Mouse (Mus musculus): ENCODE results near the gene Rnf149. TPM values are rescaled to one million over a fixed set of nuclear protein-coding genes. Genes with fewer than 3 reads are reported as not detected.
"Not testable (repeated sequence)": the region's sequence is repeated elsewhere in the genome, so short reads cannot be mapped to it uniquely, and the experiment has no call there.

Rnf149 gene
- 1 to 10 TPM; 6.2 to 6.3 TPM for total RNA-seq (2021)
- long read RNA-seq, experiment 1, partial matches to known transcripts: 2 of 5 reads
- long read RNA-seq, experiment 1, other reads (novel, unspliced or antisense): 1 of 5 reads
- long read RNA-seq, experiment 2, transcript Rnf149-201 (7 exons, 2,492 nt): major isoform, 6 of 8 reads
- long read RNA-seq, experiment 2, partial matches to known transcripts: 0 of 8 reads
- long read RNA-seq, experiment 2, other reads (novel, unspliced or antisense): 2 of 8 reads

GRCm38 (mm10) chr1:39577253-39577705 lies at the start of gene Rnf149:
Gene Rnf149 (minus strand): TSS chr1:39577405.
- peak; percentile 95 for DNase-seq

- DNase-seq: no peak
Observed at GRCm38 (mm10) chr1:39625491-39625890, 48.3 kb upstream of the Rnf149 start.

GRCm38 (mm10) chr1:39623729-39624128 lies 46.5 kb upstream of the Rnf149 start:
- no peak for DNase-seq

- DNase-seq: no peak
Observed at GRCm38 (mm10) chr1:39623106-39623505, 45.9 kb upstream of the Rnf149 start.

GRCm38 (mm10) chr1:39618524-39618923 lies 41.3 kb upstream of the Rnf149 start:
- DNase-seq: no peak

- no peak for DNase-seq
Observed at GRCm38 (mm10) chr1:39615526-39615925, 38.3 kb upstream of the Rnf149 start.

- no peak for DNase-seq
Observed at GRCm38 (mm10) chr1:39614462-39615279, 37.5 kb upstream of the Rnf149 start.

GRCm38 (mm10) chr1:39613061-39613460 lies 35.9 kb upstream of the Rnf149 start:
- no peak for DNase-seq

GRCm38 (mm10) chr1:39612491-39612890 lies 35.3 kb upstream of the Rnf149 start:
- DNase-seq: no peak

- no peak for DNase-seq
Observed at GRCm38 (mm10) chr1:39608534-39608933, 31.3 kb upstream of the Rnf149 start.

GRCm38 (mm10) chr1:39602477-39602876 lies 25.3 kb upstream of the Rnf149 start:
- DNase-seq: no peak

GRCm38 (mm10) chr1:39598726-39599125 lies 21.5 kb upstream of the Rnf149 start:
- DNase-seq: no peak

GRCm38 (mm10) chr1:39597135-39597534 lies 19.9 kb upstream of the Rnf149 start:
- DNase-seq: not testable (repeated sequence)

- DNase-seq: no peak
Observed at GRCm38 (mm10) chr1:39593836-39594235, 16.6 kb upstream of the Rnf149 start.

GRCm38 (mm10) chr1:39592090-39592489 lies 14.9 kb upstream of the Rnf149 start:
- DNase-seq: no peak

GRCm38 (mm10) chr1:39591557-39591956 lies 14.4 kb upstream of the Rnf149 start:
- DNase-seq: not testable (repeated sequence)

- DNase-seq: no peak
Observed at GRCm38 (mm10) chr1:39590193-39590592, 13.0 kb upstream of the Rnf149 start.

GRCm38 (mm10) chr1:39585416-39585815 lies 8.2 kb upstream of the Rnf149 start:
- no peak for DNase-seq

- no peak for DNase-seq
Observed at GRCm38 (mm10) chr1:39583173-39583572, 6.0 kb upstream of the Rnf149 start.

GRCm38 (mm10) chr1:39581215-39581614 lies 4.0 kb upstream of the Rnf149 start:
- no peak for DNase-seq

GRCm38 (mm10) chr1:39579139-39579538 lies 1.9 kb upstream of the Rnf149 start:
- DNase-seq: no peak

GRCm38 (mm10) chr1:39578446-39578845 lies 1.2 kb upstream of the Rnf149 start:
- no peak for DNase-seq

GRCm38 (mm10) chr1:39576431-39577243 lies 568 bp downstream of the Rnf149 start:
- peak; percentile 42 for DNase-seq

Data from gastrocnemius, postnatal 25 days (tissue).